34 mouse cellular contexts compared by ENCODE assay signal in the genomic region with DNA sequence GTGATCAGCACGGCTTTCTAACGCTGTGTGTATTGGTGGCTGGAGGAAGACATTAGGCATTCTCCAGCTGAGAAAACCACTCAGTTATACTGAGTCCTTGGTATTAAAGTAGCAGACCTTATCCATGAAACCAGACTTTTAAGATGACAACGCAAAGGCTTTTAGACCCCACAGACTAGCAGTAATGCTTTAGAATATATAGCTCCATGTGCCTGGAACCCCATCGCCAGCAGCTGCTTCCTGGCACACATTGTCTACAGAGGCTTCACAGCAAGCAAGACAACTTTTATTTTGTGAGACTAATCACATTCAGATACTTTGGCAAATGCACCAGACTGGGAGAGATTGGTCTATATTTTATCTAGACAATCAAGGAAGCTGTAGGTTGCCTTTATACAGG. TPM values are rescaled to one million over a fixed set of nuclear protein-coding genes. Genes with fewer than 3 reads are reported as not detected.
"Had no signal": no experiment of that assay in that cellular context is flagged by ENCODE, and none has a peak within 500 bp of the region (broad histone marks: within the 10 kb centered on the region; RNA-seq: fewer than 3 reads in every experiment).

No protein-coding gene starts in this region.

- H3K4me2 ChIP-seq: forebrain, embryonic 15.5 days; heart, embryonic 12.5 days; hindbrain, embryonic 13.5 days; hindbrain, embryonic 15.5 days; intestine, embryonic 15.5 days; limb, embryonic 12.5 days had no signal

- H3K9ac ChIP-seq: forebrain, embryonic 15.5 days; forebrain, postnatal 0 days; heart, embryonic 12.5 days; hindbrain, embryonic 13.5 days; hindbrain, embryonic 15.5 days; intestine, embryonic 15.5 days; limb, embryonic 12.5 days had no signal

- H3K27me3 ChIP-seq: forebrain, embryonic 15.5 days; heart, embryonic 12.5 days; hindbrain, embryonic 13.5 days; hindbrain, embryonic 15.5 days; intestine, embryonic 15.5 days; limb, embryonic 12.5 days had no signal

- H3K9me3 ChIP-seq: forebrain, embryonic 15.5 days; heart, embryonic 10.5 days; hindbrain, embryonic 10.5 days; hindbrain, embryonic 13.5 days; hindbrain, embryonic 15.5 days; intestine, embryonic 15.5 days; limb, embryonic 10.5 days; limb, embryonic 12.5 days had no signal

- H3K27ac ChIP-seq: forebrain, embryonic 15.5 days; gastrocnemius, adult 2 months; heart, embryonic 10.5 days; hindbrain, embryonic 10.5 days; hindbrain, embryonic 13.5 days; hindbrain, embryonic 15.5 days; intestine, embryonic 15.5 days; layer of hippocampus, adult 2 months; left cerebral cortex, adult 2 months; limb, embryonic 10.5 days; limb, embryonic 12.5 days had no signal

- H3K4me1 ChIP-seq: heart, embryonic 10.5 days; heart, embryonic 12.5 days; hindbrain, embryonic 15.5 days; intestine, embryonic 15.5 days had no signal

- H3K4me3 ChIP-seq: forebrain, embryonic 15.5 days; gastrocnemius, adult 2 months; heart, embryonic 10.5 days; heart, embryonic 12.5 days; hindbrain, embryonic 10.5 days; hindbrain, embryonic 13.5 days; hindbrain, embryonic 15.5 days; intestine, embryonic 15.5 days; layer of hippocampus, adult 2 months; left cerebral cortex, adult 2 months; limb, embryonic 10.5 days; limb, embryonic 12.5 days had no signal

- ATAC-seq: forebrain, embryonic 15.5 days; forebrain, postnatal 0 days; inflammation-experienced regulatory T-cells, adult 6 months; intestine, embryonic 15.5 days; intestine, postnatal 0 days had no signal

- DNase-seq: forebrain, postnatal 0 days; gastrocnemius, adult 2 months; gastrocnemius, postnatal 10 days; gastrocnemius, postnatal 25 days; heart, adult 18-20 months; heart, postnatal 10 days; heart, postnatal 4 days; kidney, adult 18-20 months; kidney, adult 8-10 months; kidney, postnatal 10 days; kidney, postnatal 25 days; kidney, postnatal 4 days had no signal

- H3K36me3 ChIP-seq: forebrain, embryonic 15.5 days; hindbrain, embryonic 10.5 days; hindbrain, embryonic 13.5 days; hindbrain, embryonic 15.5 days; limb, embryonic 10.5 days; limb, embryonic 12.5 days had no signal

RNA-seq across cellular contexts. Expression of gene Cpb2, which starts 35.8 kb away (rescaled TPM):
- total RNA-seq: forebrain, postnatal 0 days; gastrocnemius, adult 2 months; gastrocnemius, postnatal 10 days; gastrocnemius, postnatal 25 days; granulocyte monocyte progenitor cell, adult 5-6 weeks; heart, adult 18-20 months; heart, adult 8-10 months; heart, postnatal 10 days; heart, postnatal 25 days; heart, postnatal 4 days; layer of hippocampus, adult 2 months; layer of hippocampus, postnatal 10 days; layer of hippocampus, postnatal 25 days; left cerebral cortex, adult 2 months; left cerebral cortex, postnatal 14 days; left cerebral cortex, postnatal 36 days had no signal
- polyA plus RNA-seq: forebrain, embryonic 15.5 days; forebrain, postnatal 0 days; heart, embryonic 14.5 days; hindbrain, embryonic 10.5 days; hindbrain, embryonic 13.5 days; hindbrain, embryonic 15.5 days; inflammation-experienced regulatory T-cells, adult 6 months; limb, embryonic 10.5 days; limb, embryonic 12.5 days; limb, embryonic 14.5 days had no signal
